Mouse (Mus musculus): ENCODE measurements at regions not wholly inside any gene's neighbourhood (a gene's known extent, or its start where the extent isn't known, plus 50 kb on each side); places are given as distances from the start of the nearest gene placed in this dataset.

GRCm38 (mm10) chr10:42089235-42089625, 71.0 kb upstream of the Armc2 start:
- ATAC-seq = no peak
- WGBS = 18% methylated on average over 3 of the region's 3 CpGs

DNA sequence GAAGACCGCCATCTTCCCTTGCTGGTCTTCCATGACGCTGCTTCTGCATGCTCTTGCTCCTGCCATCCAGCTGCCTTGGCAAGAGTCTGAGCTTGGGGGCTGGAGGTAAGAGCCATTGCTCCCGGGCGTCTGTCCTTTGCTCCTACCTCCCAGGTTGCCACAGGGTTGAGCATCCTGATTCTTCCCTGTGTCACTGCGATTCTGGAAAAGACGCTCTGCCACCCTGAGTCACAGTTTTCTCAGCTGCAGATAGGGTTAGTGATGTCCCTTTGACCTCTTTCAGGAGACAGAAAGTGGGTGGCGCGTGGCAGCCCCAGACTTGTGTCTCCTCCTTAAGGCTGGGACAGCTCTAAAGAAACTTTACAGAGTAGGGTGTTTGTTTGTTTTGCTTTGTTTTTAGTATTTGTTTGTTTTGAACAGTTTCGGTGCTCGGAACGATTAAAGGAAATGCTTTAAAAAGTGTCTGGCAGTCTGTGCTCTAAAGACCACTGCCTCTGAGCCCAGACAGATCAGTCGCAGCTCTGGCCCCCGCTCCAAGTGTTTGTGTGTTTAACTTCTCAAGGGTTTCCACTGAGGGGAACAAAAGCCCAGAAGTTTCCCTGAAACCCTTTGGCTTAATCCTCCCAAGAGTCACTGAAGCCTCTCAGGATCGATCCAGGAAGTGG, 70.5 kb upstream of the Armc2 start:
- Histone ChIP-seq H3K27ac (ENCODE audit: low read depth, low read length) (no peak overlapping the region), H3K27me3 (ENCODE audit: insufficient read depth, low read length) (no peaks in the 10 kb centered on the region), H3K9ac (no peak overlapping the region), H3K36me3 (ENCODE audit: insufficient read depth) (no peaks in the 10 kb centered on the region), H3K4me1 (ENCODE audit: insufficient read depth) (no peaks in the 10 kb centered on the region), H3K4me3 (ENCODE audit: low read depth, low read length) (no peak overlapping the region), H3K9me3 (ENCODE audit: low read length) (no peaks in the 10 kb centered on the region), H3K4me2 (ENCODE audit: low read depth) (no peak overlapping the region)
- WGBS = 58% methylated on average over 14 of the region's 14 CpGs
- TF ChIP-seq CTCF (IDR thresholded peaks at IDR 0.05; ENCODE audit: low read depth) = no peak
- ATAC-seq = no peak
- DNase-seq = no peak

More at GRCm38 (mm10) chr10:42089235-42089625, 71.0 kb upstream of the Armc2 start:
- no peak overlapping the region for H3K4me3 ChIP-seq (ENCODE audit: low read depth, low read length)
- no peak overlapping the region for H3K4me2 ChIP-seq (ENCODE audit: low read depth)
- H3K4me1 ChIP-seq (ENCODE audit: insufficient read depth) = no peaks in the 10 kb centered on the region
- DNase-seq = peak; percentile 28
- no peaks in the 10 kb centered on the region for H3K36me3 ChIP-seq (ENCODE audit: insufficient read depth)
- H3K27ac ChIP-seq (ENCODE audit: low read depth, low read length) = no peak overlapping the region
- no peaks in the 10 kb centered on the region for H3K9me3 ChIP-seq (ENCODE audit: low read length)
- no peak for TF ChIP-seq CTCF (IDR thresholded peaks at IDR 0.05; ENCODE audit: low read depth)
- H3K9ac ChIP-seq = no peak overlapping the region
- H3K27me3 ChIP-seq (ENCODE audit: insufficient read depth, low read length) = no peaks in the 10 kb centered on the region

GRCm38 (mm10) chr10:42087906-42088305, 69.7 kb upstream of the Armc2 start:
- H3K4me2 ChIP-seq (ENCODE audit: low read depth) = no peak overlapping the region
- DNase-seq = no peak
- whole genome bisulfite sequencing = 92% methylated on average over 3 of the region's 3 CpGs
- no peaks in the 10 kb centered on the region for H3K9me3 ChIP-seq (ENCODE audit: low read length)
- ATAC-seq = no peak
- no peaks in the 10 kb centered on the region for H3K36me3 ChIP-seq (ENCODE audit: insufficient read depth)
- TF ChIP-seq CTCF (IDR thresholded peaks at IDR 0.05; ENCODE audit: low read depth) = no peak
- no peak overlapping the region for H3K4me3 ChIP-seq (ENCODE audit: low read depth, low read length)
- no peaks in the 10 kb centered on the region for H3K27me3 ChIP-seq (ENCODE audit: insufficient read depth, low read length)
- H3K4me1 ChIP-seq (ENCODE audit: insufficient read depth) = no peaks in the 10 kb centered on the region
- H3K9ac ChIP-seq = no peak overlapping the region
- H3K27ac ChIP-seq (ENCODE audit: low read depth, low read length) = no peak overlapping the region

- Histone ChIP-seq H3K4me3 (ENCODE audit: low read depth, low read length) (no peak overlapping the region), H3K4me2 (ENCODE audit: low read depth) (no peak overlapping the region), H3K9ac (no peak overlapping the region), H3K9me3 (ENCODE audit: low read length) (no peaks in the 10 kb centered on the region), H3K27me3 (ENCODE audit: insufficient read depth, low read length) (no peaks in the 10 kb centered on the region), H3K36me3 (ENCODE audit: insufficient read depth) (no peaks in the 10 kb centered on the region), H3K4me1 (ENCODE audit: insufficient read depth) (no peaks in the 10 kb centered on the region), H3K27ac (ENCODE audit: low read depth, low read length) (no peak overlapping the region)
- no peak for ATAC-seq
- WGBS = 96% methylated on average over 10 of the region's 10 CpGs
- no peak for DNase-seq
- TF ChIP-seq CTCF (IDR thresholded peaks at IDR 0.05; ENCODE audit: low read depth) = no peak
Measured at GRCm38 (mm10) chr10:42086691-42087090, 68.4 kb upstream of the Armc2 start.

GRCm38 (mm10) chr10:42085295-42085694, 67.1 kb upstream of the Armc2 start:
- H3K27me3 ChIP-seq (ENCODE audit: insufficient read depth, low read length) = no peaks in the 10 kb centered on the region
- TF ChIP-seq CTCF (IDR thresholded peaks at IDR 0.05; ENCODE audit: low read depth) = no peak
- no peak overlapping the region for H3K27ac ChIP-seq (ENCODE audit: low read depth, low read length)
- ATAC-seq = no peak
- DNase-seq = no peak
- H3K9me3 ChIP-seq (ENCODE audit: low read length) = no peaks in the 10 kb centered on the region
- H3K4me2 ChIP-seq (ENCODE audit: low read depth) = no peak overlapping the region
- H3K4me3 ChIP-seq (ENCODE audit: low read depth, low read length) = no peak overlapping the region
- H3K36me3 ChIP-seq (ENCODE audit: insufficient read depth) = no peaks in the 10 kb centered on the region
- no peaks in the 10 kb centered on the region for H3K4me1 ChIP-seq (ENCODE audit: insufficient read depth)
- H3K9ac ChIP-seq = no peak overlapping the region
- WGBS = 83% methylated on average over 2 of the region's 2 CpGs

DNA sequence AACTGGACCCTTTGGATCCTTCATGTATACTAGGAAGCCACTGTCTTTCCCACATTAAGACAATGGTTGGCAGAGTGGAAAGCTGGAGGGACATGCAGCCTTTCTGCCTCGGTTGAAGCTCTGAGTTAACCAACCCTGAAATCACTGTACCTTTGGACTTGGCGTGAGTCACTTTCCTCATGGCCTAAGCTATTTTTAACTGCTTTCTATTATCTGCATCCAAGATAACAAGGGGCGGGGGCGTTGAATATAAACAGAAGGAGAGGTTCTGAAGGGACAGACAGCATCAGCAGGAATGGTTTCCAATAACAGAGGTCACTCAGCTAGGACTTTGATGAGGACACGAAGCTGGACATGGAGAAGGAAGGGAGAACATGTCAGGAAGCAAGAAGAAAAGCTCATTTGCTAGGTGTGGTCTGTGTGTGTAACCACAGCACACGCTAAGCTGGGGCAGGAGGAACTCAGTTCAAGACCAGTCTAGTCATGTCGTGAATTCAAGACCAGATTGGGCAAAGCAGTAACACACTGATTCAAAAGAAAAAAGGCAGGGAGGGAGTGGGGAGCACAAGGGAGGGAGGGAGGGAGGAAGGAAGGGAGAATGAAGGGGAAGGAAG, 64.1 kb upstream of the Armc2 start:
- H3K4me1 ChIP-seq (ENCODE audit: insufficient read depth) = no peaks in the 10 kb centered on the region

GRCm38 (mm10) chr10:42079775-42080174, 61.5 kb upstream of the Armc2 start:
- H3K36me3 ChIP-seq (ENCODE audit: insufficient read depth) = no peaks in the 10 kb centered on the region
- no peak for TF ChIP-seq CTCF (IDR thresholded peaks at IDR 0.05; ENCODE audit: low read depth)
- H3K27me3 ChIP-seq (ENCODE audit: insufficient read depth, low read length) = no peaks in the 10 kb centered on the region
- no peaks in the 10 kb centered on the region for H3K4me1 ChIP-seq (ENCODE audit: insufficient read depth)
- H3K4me2 ChIP-seq (ENCODE audit: low read depth) = no peak overlapping the region
- H3K9me3 ChIP-seq (ENCODE audit: low read length) = no peaks in the 10 kb centered on the region
- no peak overlapping the region for H3K27ac ChIP-seq (ENCODE audit: low read depth, low read length)
- H3K4me3 ChIP-seq (ENCODE audit: low read depth, low read length) = no peak overlapping the region
- DNase-seq (no peak), ATAC-seq (no peak)
- H3K9ac ChIP-seq = no peak overlapping the region

More for the DNA sequence above, 64.1 kb upstream of the Armc2 start:
- Histone ChIP-seq H3K27ac (ENCODE audit: low read depth, low read length) (no peak overlapping the region), H3K4me2 (ENCODE audit: low read depth) (no peak overlapping the region), H3K4me3 (ENCODE audit: low read depth, low read length) (no peak overlapping the region), H3K9ac (no peak overlapping the region), H3K9me3 (ENCODE audit: low read length) (no peaks in the 10 kb centered on the region), H3K27me3 (ENCODE audit: insufficient read depth, low read length) (no peaks in the 10 kb centered on the region), H3K36me3 (ENCODE audit: insufficient read depth) (no peaks in the 10 kb centered on the region)
- TF ChIP-seq CTCF (IDR thresholded peaks at IDR 0.05; ENCODE audit: low read depth) = no peak
- ATAC-seq (no peak), DNase-seq (no peak)
- 72% methylated on average over 7 of the region's 7 CpGs for WGBS

All from forebrain, postnatal 0 days (tissue).